Mouse (Mus musculus) embryo, embryonic 10.5 days (tissue): Measurements from ENCODE around the gene Tnfrsf25.
A peak's percentile ranks its signal among the peaks of the same experiment; 100 is the strongest.

Experiments
- DNase-seq: peaks from one replicate; pipeline ENCODE4 v3.0.0-alpha.2; 2015; ENCODE audit warnings: low spot score

Tnfrsf25 gene

GRCm38 (mm10) chr4:152143632-152144031 lies 27.9 kb downstream of the Tnfrsf25 start:
- no peak for DNase-seq

- no peak for DNase-seq
Measured at GRCm38 (mm10) chr4:152145473-152145872, 29.7 kb downstream of the Tnfrsf25 start.

GRCm38 (mm10) chr4:152146033-152146827 lies 30.5 kb downstream of the Tnfrsf25 start:
- no peak for DNase-seq

- DNase-seq = no peak
Measured at GRCm38 (mm10) chr4:152150546-152150945, 34.8 kb downstream of the Tnfrsf25 start.

- DNase-seq = no peak
Measured at GRCm38 (mm10) chr4:152151451-152151965, 35.8 kb downstream of the Tnfrsf25 start.

GRCm38 (mm10) chr4:152151966-152152544 lies 36.3 kb downstream of the Tnfrsf25 start, which contains the start of gene Espn:
Gene Espn, minus strand, starts transcription at chr4:152152371.
- DNase-seq = peak; percentile 79

GRCm38 (mm10) chr4:152153771-152154177 lies 38.0 kb downstream of the Tnfrsf25 start:
- peak; percentile 92 for DNase-seq

GRCm38 (mm10) chr4:152155019-152155418 lies 39.3 kb downstream of the Tnfrsf25 start:
- no peak for DNase-seq

GRCm38 (mm10) chr4:152157779-152158584 lies 42.2 kb downstream of the Tnfrsf25 start:
- DNase-seq = peak; percentile 72

- no peak for DNase-seq
Measured at GRCm38 (mm10) chr4:152158585-152159284, 43.0 kb downstream of the Tnfrsf25 start, which contains the start of gene Hes2. Gene Hes2, plus strand, starts transcription at chr4:152158867.

GRCm38 (mm10) chr4:152159285-152159678 lies 43.5 kb downstream of the Tnfrsf25 start:
- DNase-seq = no peak

GRCm38 (mm10) chr4:152160748-152161147 lies 45.0 kb downstream of the Tnfrsf25 start:
- DNase-seq = no peak

- DNase-seq = no peak
Measured at GRCm38 (mm10) chr4:152161601-152162000, 45.9 kb downstream of the Tnfrsf25 start.

- DNase-seq = no peak
Measured at GRCm38 (mm10) chr4:152162748-152163147, 47.0 kb downstream of the Tnfrsf25 start.

- DNase-seq = peak; percentile 79
Measured at GRCm38 (mm10) chr4:152165036-152165931, 49.5 kb downstream of the Tnfrsf25 start.

GRCm38 (mm10) chr4:152168052-152168451 lies 52.3 kb downstream of the Tnfrsf25 start:
- no peak for DNase-seq

GRCm38 (mm10) chr4:152169103-152169502 lies 53.4 kb downstream of the Tnfrsf25 start:
- no peak for DNase-seq
